Mouse (Mus musculus): ENCODE measurements around the gene Rsad1. TPM values are rescaled to one million over a fixed set of nuclear protein-coding genes. Genes with fewer than 3 reads are reported as not detected.
A peak's percentile ranks its signal among the peaks of the same experiment; 100 is the strongest.

Gene Rsad1
- polyA plus RNA-seq, 1 experiment from 2014 or later: 4.5 TPM

- H3K9ac ChIP-seq (ENCODE audit: low read depth, low read length): no peak overlapping the region
- peaks cover 13% of the 10 kb centered on the region for H3K4me1 ChIP-seq (ENCODE audit: control insufficient read depth, insufficient read depth, low read length)
- H3K36me3 ChIP-seq (ENCODE audit: control insufficient read depth, insufficient read depth, low read length): no peaks in the 10 kb centered on the region
- H3K27ac ChIP-seq (ENCODE audit: low read depth, low read length): no peak overlapping the region
- peaks cover 2% of the 10 kb centered on the region; the same call in 1 of the 2 replicates for H3K9me3 ChIP-seq (ENCODE audit: control insufficient read depth, low read length)
- H3K27me3 ChIP-seq (ENCODE audit: control insufficient read depth, insufficient read depth, low read length): no peaks in the 10 kb centered on the region
- WGBS: 60% methylated on average over 9 of the region's 9 CpGs
- H3K4me3 ChIP-seq (ENCODE audit: low read length): no peak overlapping the region
- no peak for ATAC-seq (ENCODE audit: low FRiP score, low TSS enrichment)
- H3K4me2 ChIP-seq (replicated peaks; ENCODE audit: low read depth, low read length): no peak overlapping the region
Observed at GRCm38 (mm10) chr11:94513452-94513851, 35.6 kb downstream of the Rsad1 start.

- whole genome bisulfite sequencing: 73% methylated on average over 10 of the region's 10 CpGs
- H3K27me3 ChIP-seq (ENCODE audit: control insufficient read depth, insufficient read depth, low read length): no peaks in the 10 kb centered on the region; the same call in 1 of the 2 replicates
- H3K9me3 ChIP-seq (ENCODE audit: control insufficient read depth, low read length): peaks cover 2% of the 10 kb centered on the region; the same call in 1 of the 2 replicates
- H3K4me1 ChIP-seq (ENCODE audit: control insufficient read depth, insufficient read depth, low read length): 0 out of 2 replicates have a peak, but pooled peaks cover 7% of the 10 kb centered on the region
- no peak overlapping the region for H3K4me3 ChIP-seq (ENCODE audit: low read length)
- H3K27ac ChIP-seq (ENCODE audit: low read depth, low read length): no peak overlapping the region
- no peak for ATAC-seq (ENCODE audit: low FRiP score, low TSS enrichment)
- no peaks in the 10 kb centered on the region for H3K36me3 ChIP-seq (ENCODE audit: control insufficient read depth, insufficient read depth, low read length)
- H3K4me2 ChIP-seq (replicated peaks; ENCODE audit: low read depth, low read length): no peak overlapping the region
- no peak overlapping the region for H3K9ac ChIP-seq (ENCODE audit: low read depth, low read length)
Observed at GRCm38 (mm10) chr11:94508976-94509375, 40.1 kb downstream of the Rsad1 start.

GRCm38 (mm10) chr11:94501482-94501881, 47.6 kb downstream of the Rsad1 start:
- no peaks in the 10 kb centered on the region for H3K36me3 ChIP-seq (ENCODE audit: control insufficient read depth, insufficient read depth, low read length)
- H3K4me2 ChIP-seq (replicated peaks; ENCODE audit: low read depth, low read length): no peak overlapping the region
- H3K27me3 ChIP-seq (ENCODE audit: control insufficient read depth, insufficient read depth, low read length): no peaks in the 10 kb centered on the region
- H3K9me3 ChIP-seq (ENCODE audit: control insufficient read depth, low read length): no peaks in the 10 kb centered on the region
- H3K4me1 ChIP-seq (ENCODE audit: control insufficient read depth, insufficient read depth, low read length): peaks cover 38% of the 10 kb centered on the region
- 90% methylated on average over 8 of the region's 8 CpGs for WGBS
- ATAC-seq (ENCODE audit: low FRiP score, low TSS enrichment): no peak
- no peak overlapping the region for H3K4me3 ChIP-seq (ENCODE audit: low read length)
- no peak overlapping the region for H3K27ac ChIP-seq (ENCODE audit: low read depth, low read length)
- H3K9ac ChIP-seq (ENCODE audit: low read depth, low read length): no peak overlapping the region

- 18% methylated on average over 8 of the region's 8 CpGs for WGBS
- Histone ChIP-seq H3K4me2 (replicated peaks; ENCODE audit: low read depth, low read length) (peak overlapping the region; percentile 59), H3K27me3 (ENCODE audit: control insufficient read depth, insufficient read depth, low read length) (no peaks in the 10 kb centered on the region), H3K27ac (ENCODE audit: low read depth, low read length) (peak overlapping the region; percentile 79; the same call in 1 of the 2 replicates), H3K36me3 (ENCODE audit: control insufficient read depth, insufficient read depth, low read length) (no peaks in the 10 kb centered on the region), H3K9ac (ENCODE audit: low read depth, low read length) (peak overlapping the region; percentile 56; the same call in 1 of the 2 replicates), H3K4me3 (ENCODE audit: low read length) (peak overlapping the region; percentile 39), H3K9me3 (ENCODE audit: control insufficient read depth, low read length) (no peaks in the 10 kb centered on the region), H3K4me1 (ENCODE audit: control insufficient read depth, insufficient read depth, low read length) (peaks cover 39% of the 10 kb centered on the region)
- 0 out of 2 replicates have a peak, but pooled peaks have one; percentile 8 for ATAC-seq (ENCODE audit: low FRiP score, low TSS enrichment)
Observed at GRCm38 (mm10) chr11:94500362-94500761, 48.7 kb downstream of the Rsad1 start.

- Histone ChIP-seq H3K36me3 (ENCODE audit: control insufficient read depth, insufficient read depth, low read length) (no peaks in the 10 kb centered on the region), H3K9me3 (ENCODE audit: control insufficient read depth, low read length) (no peaks in the 10 kb centered on the region), H3K9ac (ENCODE audit: low read depth, low read length) (peak within 1 kb of the TSS; percentile 56), H3K27ac (ENCODE audit: low read depth, low read length) (peak within 1 kb of the TSS; percentile 79; the same call in 1 of the 2 replicates), H3K27me3 (ENCODE audit: control insufficient read depth, insufficient read depth, low read length) (no peaks in the 10 kb centered on the region), H3K4me2 (replicated peaks; ENCODE audit: low read depth, low read length) (peak within 1 kb of the TSS; percentile 59), H3K4me3 (ENCODE audit: low read length) (peak within 1 kb of the TSS; percentile 39), H3K4me1 (ENCODE audit: control insufficient read depth, insufficient read depth, low read length) (peaks cover 39% of the 10 kb centered on the region)
- WGBS: under 1% methylated on average over 26 of the region's 26 CpGs
- ATAC-seq (ENCODE audit: low FRiP score, low TSS enrichment): peak; percentile 81
Observed at GRCm38 (mm10) chr11:94499661-94500152, 49.3 kb downstream of the Rsad1 start, which contains the start of gene Epn3. Gene Epn3, minus strand, starts transcription at chr11:94499974.

- WGBS: 4% methylated on average over 2 of the region's 2 CpGs
- Histone ChIP-seq H3K4me3 (ENCODE audit: low read length) (peak overlapping the region; percentile 39), H3K4me1 (ENCODE audit: control insufficient read depth, insufficient read depth, low read length) (peaks cover 39% of the 10 kb centered on the region), H3K27me3 (ENCODE audit: control insufficient read depth, insufficient read depth, low read length) (no peaks in the 10 kb centered on the region), H3K27ac (ENCODE audit: low read depth, low read length) (peak overlapping the region; percentile 79; the same call in 1 of the 2 replicates), H3K9ac (ENCODE audit: low read depth, low read length) (peak overlapping the region; percentile 56; the same call in 1 of the 2 replicates), H3K36me3 (ENCODE audit: control insufficient read depth, insufficient read depth, low read length) (no peaks in the 10 kb centered on the region), H3K9me3 (ENCODE audit: control insufficient read depth, low read length) (no peaks in the 10 kb centered on the region), H3K4me2 (replicated peaks; ENCODE audit: low read depth, low read length) (peak overlapping the region; percentile 59)
- ATAC-seq (ENCODE audit: low FRiP score, low TSS enrichment): peak; percentile 53
Observed at GRCm38 (mm10) chr11:94499035-94499434, 50.0 kb downstream of the Rsad1 start.

- WGBS: 15% methylated on average over 19 of the region's 19 CpGs
- H3K9me3 ChIP-seq (ENCODE audit: control insufficient read depth, low read length): no peaks in the 10 kb centered on the region
- peak; percentile 10; the same call in 1 of the 2 replicates for ATAC-seq (ENCODE audit: low FRiP score, low TSS enrichment)
- H3K4me2 ChIP-seq (replicated peaks; ENCODE audit: low read depth, low read length): peak overlapping the region; percentile 59
- peak overlapping the region; percentile 39 for H3K4me3 ChIP-seq (ENCODE audit: low read length)
- H3K4me1 ChIP-seq (ENCODE audit: control insufficient read depth, insufficient read depth, low read length): peaks cover 39% of the 10 kb centered on the region
- H3K36me3 ChIP-seq (ENCODE audit: control insufficient read depth, insufficient read depth, low read length): no peaks in the 10 kb centered on the region
- H3K27ac ChIP-seq (ENCODE audit: low read depth, low read length): peak overlapping the region; percentile 79
- H3K9ac ChIP-seq (ENCODE audit: low read depth, low read length): peak overlapping the region; percentile 56
- no peaks in the 10 kb centered on the region for H3K27me3 ChIP-seq (ENCODE audit: control insufficient read depth, insufficient read depth, low read length)
Observed at GRCm38 (mm10) chr11:94498093-94498996, 50.7 kb downstream of the Rsad1 start.

GRCm38 (mm10) chr11:94495415-94495814, 53.6 kb downstream of the Rsad1 start:
- Histone ChIP-seq H3K27me3 (ENCODE audit: control insufficient read depth, insufficient read depth, low read length) (no peaks in the 10 kb centered on the region; the same call in 1 of the 2 replicates), H3K9me3 (ENCODE audit: control insufficient read depth, low read length) (no peaks in the 10 kb centered on the region), H3K4me3 (ENCODE audit: low read length) (no peak overlapping the region), H3K36me3 (ENCODE audit: control insufficient read depth, insufficient read depth, low read length) (no peaks in the 10 kb centered on the region), H3K4me2 (replicated peaks; ENCODE audit: low read depth, low read length) (no peak overlapping the region), H3K27ac (ENCODE audit: low read depth, low read length) (no peak overlapping the region), H3K4me1 (ENCODE audit: control insufficient read depth, insufficient read depth, low read length) (peaks cover 40% of the 10 kb centered on the region), H3K9ac (ENCODE audit: low read depth, low read length) (no peak overlapping the region)
- no peak for ATAC-seq (ENCODE audit: low FRiP score, low TSS enrichment)
- 83% methylated on average over 3 of the region's 3 CpGs for WGBS

GRCm38 (mm10) chr11:94491749-94492099, 57.3 kb downstream of the Rsad1 start:
- no peak overlapping the region for H3K27ac ChIP-seq (ENCODE audit: low read depth, low read length)
- H3K36me3 ChIP-seq (ENCODE audit: control insufficient read depth, insufficient read depth, low read length): no peaks in the 10 kb centered on the region
- no peak overlapping the region for H3K4me3 ChIP-seq (ENCODE audit: low read length)
- no peak overlapping the region for H3K9ac ChIP-seq (ENCODE audit: low read depth, low read length)
- ATAC-seq (ENCODE audit: low FRiP score, low TSS enrichment): no peak
- H3K9me3 ChIP-seq (ENCODE audit: control insufficient read depth, low read length): no peaks in the 10 kb centered on the region
- H3K4me2 ChIP-seq (replicated peaks; ENCODE audit: low read depth, low read length): peak overlapping the region; percentile 83
- H3K4me1 ChIP-seq (ENCODE audit: control insufficient read depth, insufficient read depth, low read length): 0 out of 2 replicates have a peak, but pooled peaks cover 6% of the 10 kb centered on the region
- 73% methylated on average over 7 of the region's 7 CpGs for WGBS
- no peaks in the 10 kb centered on the region; the same call in 1 of the 2 replicates for H3K27me3 ChIP-seq (ENCODE audit: control insufficient read depth, insufficient read depth, low read length)
